Mouse (Mus musculus) right cerebral cortex, adult 18-20 months (tissue): Measurements from ENCODE around the gene Eef1a1.
"Not testable (repeated sequence)": the region's sequence is repeated elsewhere in the genome, so short reads cannot be mapped to it uniquely, and the experiment has no call there.

Source experiments
- DNase-seq: peaks from one replicate; pipeline ENCODE4 v3.0.0; 2022; ENCODE audit warnings: mixed read lengths

Gene Eef1a1

GRCm38 (mm10) chr9:78506722-78507077 lies 17.7 kb upstream of the Eef1a1 start:
- no peak for DNase-seq

DNA sequence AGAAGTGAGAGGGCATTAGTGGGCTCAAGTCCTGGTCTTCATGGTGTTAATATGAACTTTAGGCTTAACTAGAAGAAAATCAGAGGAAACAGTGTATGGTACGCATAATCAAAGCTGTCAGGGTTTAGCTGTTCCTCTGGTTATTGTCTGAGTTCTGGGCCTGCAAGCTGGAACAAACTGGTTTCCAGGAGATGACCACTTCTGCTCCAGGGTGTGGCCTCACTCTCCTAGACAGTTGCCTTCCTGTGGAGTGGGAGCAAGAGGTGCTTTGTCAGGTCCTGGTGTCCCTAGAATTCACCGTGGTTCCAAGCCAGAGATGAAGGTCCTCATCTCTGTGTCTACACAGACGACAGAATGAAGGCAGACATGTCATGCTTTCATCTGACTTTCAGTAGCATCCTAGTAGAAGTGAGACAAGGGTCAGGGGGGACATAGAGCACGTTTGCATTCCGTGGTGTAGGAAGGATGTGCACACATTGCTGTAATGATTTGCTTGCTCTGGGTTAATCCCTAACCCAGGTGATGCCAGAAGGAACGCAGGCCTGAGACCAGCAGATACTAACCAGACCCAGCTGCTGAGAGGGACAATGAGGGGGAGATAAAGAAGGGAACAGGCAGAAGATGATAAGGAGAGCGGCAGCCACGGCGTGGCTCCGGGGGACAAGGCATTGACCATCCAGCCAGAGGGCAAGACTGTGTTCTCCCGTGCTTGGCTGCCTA lies 17.2 kb upstream of the Eef1a1 start:
- DNase-seq = no peak

GRCm38 (mm10) chr9:78505223-78505622 lies 16.3 kb upstream of the Eef1a1 start:
- no peak for DNase-seq

GRCm38 (mm10) chr9:78504679-78505078 lies 15.7 kb upstream of the Eef1a1 start:
- DNase-seq = no peak

GRCm38 (mm10) chr9:78504133-78504532 lies 15.2 kb upstream of the Eef1a1 start:
- DNase-seq = no peak

DNA sequence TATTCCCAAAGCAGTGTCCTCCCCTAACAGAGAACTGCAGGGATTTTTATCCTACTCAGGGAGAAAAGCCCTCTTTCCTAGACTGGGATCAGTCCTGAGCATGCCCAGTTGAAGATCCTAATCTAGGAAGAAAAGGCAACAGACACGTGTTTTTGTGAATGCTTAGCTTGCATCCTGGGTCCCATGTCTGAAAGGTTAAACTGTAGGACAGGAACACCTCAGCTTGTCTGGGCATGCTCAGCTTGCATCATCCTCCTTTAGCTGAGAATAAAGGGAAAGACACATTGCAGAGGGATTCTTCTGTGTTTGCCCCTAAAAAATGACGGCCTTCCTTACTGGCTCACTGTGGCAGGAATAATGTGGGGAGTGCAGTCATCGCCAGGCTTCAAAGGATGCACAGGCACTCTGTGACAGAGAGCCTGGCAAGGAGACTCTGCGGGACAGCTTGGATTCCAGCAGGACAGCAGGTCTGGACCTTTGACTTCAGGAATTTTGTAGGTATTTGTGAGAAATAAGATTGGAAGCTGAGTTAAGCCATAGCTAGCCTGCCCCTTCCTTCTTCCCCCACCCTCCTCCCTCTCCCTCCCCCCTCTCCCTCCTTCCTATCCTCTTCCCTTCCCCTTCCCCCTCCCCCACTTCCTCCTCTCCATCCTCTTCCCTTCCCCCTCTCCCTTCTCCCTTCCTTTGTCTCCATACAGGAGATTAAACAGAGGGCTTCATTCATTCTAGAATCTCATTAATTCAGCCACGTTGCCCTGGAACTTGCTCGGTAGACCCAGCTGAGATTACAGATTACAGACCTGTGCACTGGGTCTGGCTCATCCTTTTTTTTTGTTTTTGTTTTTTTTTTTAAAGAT lies 14.5 kb upstream of the Eef1a1 start:
- no peak for DNase-seq

GRCm38 (mm10) chr9:78501284-78501683 lies 12.3 kb upstream of the Eef1a1 start:
- no peak for DNase-seq

DNA sequence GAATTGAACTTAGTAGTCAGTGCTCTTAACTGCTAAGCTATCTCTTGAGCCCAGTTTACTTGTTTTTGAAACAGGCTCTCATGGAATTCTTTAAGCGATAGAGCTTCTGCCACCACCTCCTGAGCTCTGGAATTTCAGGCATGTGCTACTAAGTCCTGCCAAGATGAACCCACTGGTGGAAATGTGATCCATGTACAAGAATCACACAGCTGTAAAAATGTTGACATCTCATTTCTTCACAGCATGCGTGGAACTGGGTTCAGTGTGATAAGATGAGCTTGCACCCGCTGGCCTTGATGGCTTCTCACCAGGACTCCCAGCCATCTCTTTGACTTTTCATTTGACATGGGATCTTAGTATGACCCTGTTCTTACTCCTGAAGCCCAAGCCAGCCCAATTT lies 11.4 kb upstream of the Eef1a1 start:
- no peak for DNase-seq

- no peak for DNase-seq
These were observed 4.2 kb upstream of the Eef1a1 start for GRCm38 (mm10) chr9:78493171-78493570.

DNA sequence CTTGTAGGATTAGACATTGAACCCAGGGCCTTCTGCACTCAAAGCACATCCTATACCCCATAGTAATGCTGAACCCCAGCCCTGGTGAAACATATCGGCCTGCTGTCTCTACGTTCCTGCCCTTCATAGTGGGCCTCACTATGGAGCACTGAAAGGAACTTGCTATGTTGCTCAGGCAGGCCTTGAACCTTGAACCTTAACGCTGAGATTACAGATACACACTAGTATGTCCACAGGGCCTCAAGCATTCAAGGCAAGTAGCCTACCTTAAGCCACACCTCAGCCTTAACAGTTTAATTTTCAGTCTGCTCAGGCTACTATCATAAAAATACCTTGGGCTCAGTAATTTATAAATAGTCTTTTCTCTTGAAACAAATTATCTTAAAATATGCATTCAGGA lies 3.3 kb upstream of the Eef1a1 start:
- no peak for DNase-seq

DNA sequence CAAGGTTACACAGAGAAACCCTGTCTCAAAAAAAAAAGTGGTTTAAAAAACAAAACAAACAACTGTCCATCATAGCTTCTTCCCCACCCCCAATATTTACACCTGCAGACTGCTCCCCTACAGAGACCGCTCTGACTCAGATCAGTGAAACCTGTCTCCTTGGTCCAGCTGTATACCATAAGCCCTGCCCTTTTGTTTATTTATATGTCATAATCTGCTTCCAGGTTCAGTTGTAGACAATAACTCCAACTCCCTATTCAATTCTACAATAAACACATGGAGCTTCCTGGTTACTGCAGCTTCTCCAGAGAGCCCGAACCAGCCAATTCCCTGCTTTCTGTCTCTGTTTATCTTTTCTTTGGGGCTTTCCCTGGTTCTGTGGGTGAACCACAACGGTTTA lies 2.2 kb upstream of the Eef1a1 start:
- no peak for DNase-seq

DNA sequence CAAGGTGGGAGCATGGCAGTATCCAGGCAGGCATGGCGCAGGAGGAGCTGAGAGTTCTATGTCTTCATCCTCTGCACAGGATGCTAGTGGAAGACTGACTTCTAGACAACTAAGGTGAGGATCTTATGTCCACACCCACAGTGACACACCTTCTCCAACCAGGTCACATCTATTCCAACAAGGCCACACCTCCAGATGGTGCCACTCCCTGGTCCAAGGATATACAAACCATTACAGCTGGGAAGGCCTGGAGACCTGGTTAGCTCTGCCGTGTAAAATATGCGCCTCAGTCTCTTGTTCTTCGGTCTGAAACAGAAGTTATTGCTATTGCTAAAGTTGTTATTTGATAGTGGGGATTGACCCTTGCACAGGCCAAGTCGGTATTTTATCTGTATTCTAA lies 930 bp downstream of the Eef1a1 start:
- DNase-seq = not testable (repeated sequence)

DNA sequence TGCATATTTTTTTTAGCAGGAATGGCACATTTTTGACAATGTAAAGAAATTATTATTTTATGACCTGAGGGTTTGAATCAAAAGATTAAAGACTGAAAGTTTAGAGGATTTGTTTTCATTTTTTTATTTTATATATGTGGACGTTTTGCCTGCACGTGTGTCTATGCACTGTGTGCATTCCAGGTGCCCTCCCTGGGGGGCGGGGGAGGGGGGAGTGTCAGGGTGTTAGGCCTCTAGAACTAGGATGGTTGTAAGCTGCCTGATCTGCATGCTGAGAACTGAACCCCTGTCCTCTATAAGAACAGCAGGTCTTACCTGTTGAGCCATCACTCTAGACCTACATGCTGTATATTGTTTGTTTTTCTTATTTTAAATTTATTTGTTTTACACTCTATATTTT lies 4.3 kb downstream of the Eef1a1 start:
- no peak for DNase-seq

GRCm38 (mm10) chr9:78482386-78482785 lies 6.6 kb downstream of the Eef1a1 start:
- no peak for DNase-seq

DNA sequence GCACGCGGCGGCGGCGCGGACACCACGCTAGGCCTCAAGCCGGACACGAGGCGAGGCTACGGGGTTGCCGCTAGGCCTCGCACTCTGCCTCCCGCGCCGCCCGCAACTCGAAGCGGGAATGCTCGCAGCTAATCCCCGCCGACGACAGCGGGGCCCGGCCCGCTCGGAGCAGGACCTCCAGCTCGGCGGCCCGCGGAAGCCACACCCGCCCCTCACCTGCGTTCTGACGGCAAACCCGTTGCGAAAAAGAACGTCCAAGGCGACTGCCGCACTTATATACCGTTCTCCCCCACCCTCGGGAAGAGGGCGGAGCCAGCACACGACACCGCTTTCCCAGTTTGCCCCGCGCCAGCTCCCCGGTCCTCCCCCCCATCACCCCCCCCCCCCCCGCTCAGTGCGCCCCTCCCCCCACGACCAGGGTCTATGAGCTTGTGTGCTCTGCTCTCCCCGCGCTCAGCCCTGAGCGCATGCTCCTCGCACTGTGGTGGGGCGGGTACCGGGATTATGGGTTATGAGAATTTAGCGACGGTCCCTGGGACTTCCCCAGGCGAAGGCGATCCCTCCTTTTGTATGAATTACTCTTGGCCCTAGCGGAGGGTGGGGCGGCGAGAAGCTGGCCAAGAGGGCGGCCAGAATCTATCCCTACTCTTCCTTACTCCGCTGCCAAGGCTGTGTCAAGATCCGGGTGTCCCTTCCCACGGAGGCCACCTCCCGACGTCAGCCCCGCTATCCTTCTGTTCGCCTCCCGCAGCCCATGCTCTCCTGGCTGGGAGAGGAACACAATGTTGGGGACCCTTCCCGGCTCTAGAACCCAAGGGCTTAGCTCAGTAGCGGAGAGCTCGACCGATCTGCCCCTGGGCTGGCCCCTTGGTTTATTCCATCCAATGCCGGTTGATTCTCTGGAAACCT lies 7.3 kb downstream of the Eef1a1 start:
- DNase-seq = peak; percentile 97

GRCm38 (mm10) chr9:78480706-78481358 lies 8.1 kb downstream of the Eef1a1 start:
- peak; percentile 79 for DNase-seq

DNA sequence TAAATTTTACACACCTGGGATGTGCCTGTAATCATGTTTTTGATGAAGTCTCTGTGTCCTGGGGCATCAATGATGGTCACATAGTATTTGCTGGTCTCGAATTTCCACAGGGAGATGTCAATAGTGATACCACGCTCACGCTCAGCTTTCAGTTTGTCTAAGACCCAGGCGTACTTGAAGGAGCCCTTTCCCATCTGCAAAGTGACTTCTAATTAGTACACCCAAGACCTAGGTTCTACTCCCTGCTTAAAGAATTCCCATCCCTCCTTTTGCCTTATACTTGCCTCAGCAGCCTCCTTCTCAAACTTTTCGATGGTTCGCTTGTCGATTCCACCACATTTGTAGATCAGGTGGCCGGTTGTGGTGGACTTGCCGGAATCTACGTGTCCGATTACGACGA lies 8.7 kb downstream of the Eef1a1 start:
- not testable (repeated sequence) for DNase-seq

- DNase-seq = not testable (repeated sequence)
These were observed 9.6 kb downstream of the Eef1a1 start for GRCm38 (mm10) chr9:78479308-78479707.

DNA sequence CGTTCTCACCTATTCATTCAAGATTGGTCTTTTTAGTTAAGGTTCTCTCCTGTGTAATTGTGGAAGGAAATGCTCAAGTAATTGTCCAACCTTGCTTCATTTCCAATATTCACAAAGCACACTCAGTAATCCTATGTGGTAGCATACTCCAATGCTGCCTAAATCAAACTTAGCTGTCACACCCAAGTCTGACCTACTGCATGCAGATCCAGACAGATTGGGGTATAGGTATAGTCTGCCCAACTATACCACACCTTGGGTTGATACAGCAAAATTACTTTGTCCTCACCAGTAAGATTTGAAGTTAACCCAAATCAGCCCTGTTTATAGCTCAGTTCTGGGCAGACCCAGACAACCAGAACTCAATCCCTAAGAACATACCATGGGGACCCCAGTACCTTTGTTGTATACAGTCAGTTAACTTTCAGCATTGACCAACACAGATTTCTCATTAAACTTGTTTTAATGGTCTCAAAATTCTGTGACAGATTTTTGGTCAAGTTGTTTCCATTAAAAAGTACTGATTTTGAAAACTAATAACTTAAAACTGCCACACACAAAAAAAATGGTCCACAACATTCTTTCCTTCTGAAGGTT lies 10.8 kb downstream of the Eef1a1 start:
- not testable (repeated sequence) for DNase-seq

- DNase-seq = no peak
These were observed 11.9 kb downstream of the Eef1a1 start for GRCm38 (mm10) chr9:78477021-78477551.

GRCm38 (mm10) chr9:78476531-78477020 lies 12.4 kb downstream of the Eef1a1 start:
- no peak for DNase-seq

- no peak for DNase-seq
These were observed 13.1 kb downstream of the Eef1a1 start for GRCm38 (mm10) chr9:78475873-78476272.
